Mouse (Mus musculus): ENCODE data around the gene Krtcap2. TPM values are rescaled to one million over a fixed set of nuclear protein-coding genes. Genes with fewer than 3 reads are reported as not detected.

The Krtcap2 gene
- total RNA-seq, 2 experiments from 2014 or later, result 66.6 to 78.8 TPM

DNA sequence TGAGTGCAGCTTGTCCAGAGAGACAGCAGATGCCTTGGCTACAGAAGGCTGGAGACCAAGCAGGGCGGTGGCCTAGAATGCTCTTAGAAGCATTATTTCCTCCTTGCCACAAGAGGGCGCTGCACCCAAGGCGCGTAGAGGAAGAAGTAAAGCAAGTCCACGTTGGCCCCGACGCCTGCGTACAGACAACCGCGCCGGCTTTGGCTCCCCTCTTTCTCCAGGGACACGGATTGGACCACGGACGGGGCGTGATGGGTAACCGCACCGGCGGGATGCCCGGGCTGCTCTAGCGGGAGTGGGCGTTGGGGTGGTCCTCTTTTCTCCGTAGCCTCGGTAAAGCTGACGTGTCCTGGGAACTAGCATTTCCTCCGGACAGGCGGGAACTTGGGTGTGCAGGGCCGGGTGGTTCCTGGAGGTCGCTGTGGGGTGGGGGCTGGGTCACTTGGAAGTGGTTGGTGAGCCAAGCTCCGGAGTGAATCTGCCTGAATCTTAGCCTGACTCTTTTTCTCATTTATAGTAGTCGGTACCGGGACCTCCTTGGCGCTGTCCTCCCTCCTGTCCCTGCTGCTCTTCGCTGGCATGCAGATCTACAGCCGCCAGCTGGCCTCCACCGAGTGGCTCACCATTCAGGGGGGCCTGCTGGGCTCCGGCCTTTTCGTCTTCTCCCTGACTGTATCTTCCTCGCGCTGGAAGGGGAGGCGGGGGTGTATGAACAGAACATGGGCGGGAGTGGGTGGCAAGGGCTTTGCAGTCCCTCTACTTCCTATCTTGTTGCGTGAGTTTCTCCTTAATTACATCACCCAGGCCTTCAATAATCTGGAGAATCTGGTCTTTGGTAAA, 715 bp downstream of the Krtcap2 start, which contains the start of gene Trim46:
TSS of gene Trim46 (minus strand) at position 49 of the 840 bp plus-strand sequence.
- peak; percentile 83 for DNase-seq

DNA sequence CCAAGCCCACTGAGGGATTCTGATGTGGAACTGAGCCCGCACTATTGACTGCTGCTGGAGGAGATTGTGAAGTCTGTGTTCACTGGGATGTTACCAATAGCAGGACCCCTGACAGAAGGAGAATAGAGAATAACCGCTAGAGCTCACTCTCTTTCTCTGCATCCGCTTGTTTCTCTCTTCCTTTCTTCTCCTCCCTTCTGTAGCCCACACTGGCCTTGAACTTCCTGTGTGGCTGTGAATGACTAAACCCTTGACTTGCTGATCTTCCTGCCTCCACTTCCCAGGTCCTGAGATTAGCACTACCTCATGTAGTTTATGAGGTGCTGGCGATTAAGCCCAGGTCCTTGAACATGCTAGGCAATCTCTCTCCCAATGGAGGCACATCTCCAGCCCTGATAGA, 1.7 kb downstream of the Krtcap2 start:
- DNase-seq, result no peak

- peak; percentile 58 for DNase-seq
These were observed 4.8 kb downstream of the Krtcap2 start for GRCm38 (mm10) chr3:89250435-89251040.

- peak; percentile 76 for DNase-seq
These were observed 5.7 kb downstream of the Krtcap2 start for GRCm38 (mm10) chr3:89251365-89251895.

GRCm38 (mm10) chr3:89254994-89255393, 9.2 kb downstream of the Krtcap2 start:
- no peak for DNase-seq

DNA sequence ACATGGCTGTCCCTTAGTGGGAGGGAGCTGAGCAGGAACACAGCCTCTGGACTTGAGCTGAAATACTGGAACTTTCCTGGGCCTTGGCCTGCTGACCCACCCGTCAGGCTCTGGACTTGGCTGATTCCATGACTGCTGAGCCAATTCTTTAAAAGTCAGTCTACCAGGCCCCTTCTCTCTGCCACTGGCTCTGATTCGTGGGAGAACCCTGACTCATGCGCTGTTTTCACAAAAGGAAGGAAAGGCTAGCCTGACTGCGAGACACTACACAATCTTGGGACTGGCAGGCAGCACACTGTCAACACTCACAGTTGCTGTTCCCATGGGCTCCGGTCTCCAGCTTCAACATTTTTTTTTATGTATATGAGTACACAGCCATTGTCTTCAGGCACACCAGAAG, 10.4 kb downstream of the Krtcap2 start:
- no peak for DNase-seq

DNA sequence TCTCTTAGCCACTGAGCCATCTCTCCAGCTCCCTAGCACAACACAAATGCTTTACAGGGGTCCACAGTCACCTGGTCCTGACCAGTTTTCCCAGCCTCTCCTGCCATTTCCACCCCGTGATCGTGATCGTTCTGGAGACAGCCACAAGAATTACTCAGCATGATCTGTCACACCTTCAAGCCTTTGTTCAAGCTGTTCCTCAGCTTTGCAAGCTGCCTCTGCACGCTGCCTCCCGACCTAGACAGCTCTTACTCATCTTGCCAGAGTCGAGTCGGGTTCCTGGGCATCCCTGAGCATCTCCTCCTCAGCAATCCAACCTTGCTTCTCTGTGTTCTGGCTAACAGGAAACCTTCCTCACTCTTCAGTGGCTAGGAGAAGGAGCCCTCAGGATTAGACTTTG, 13.3 kb downstream of the Krtcap2 start, which contains the start of gene Dpm3:
TSS of gene Dpm3 (plus strand) at position 283 of the 400 bp plus-strand sequence.
- DNase-seq, result no peak

DNA sequence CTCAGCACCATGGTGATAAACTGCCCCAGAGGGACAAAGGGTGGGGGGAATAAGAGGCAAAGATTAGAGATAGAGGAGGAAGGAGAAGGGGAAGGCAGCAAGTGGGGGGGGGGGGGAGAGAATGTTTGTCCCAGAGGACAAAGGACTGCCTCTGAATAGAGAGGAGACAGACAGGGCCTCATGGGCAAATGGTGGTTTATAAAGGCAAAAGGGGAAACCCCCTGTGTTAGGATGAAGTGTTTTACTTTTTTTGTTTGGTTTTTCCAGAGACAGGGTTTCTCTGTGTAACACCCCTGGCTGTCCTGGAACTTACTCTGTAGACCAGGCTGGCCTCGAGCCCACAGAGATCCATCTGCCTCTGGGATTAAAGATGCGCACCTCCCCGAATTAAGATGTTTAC, 14.4 kb downstream of the Krtcap2 start:
- DNase-seq, result no peak

GRCm38 (mm10) chr3:89262417-89262816, 16.7 kb downstream of the Krtcap2 start:
- no peak for DNase-seq

- peak; percentile 58 for DNase-seq
These were observed 20.7 kb downstream of the Krtcap2 start for GRCm38 (mm10) chr3:89266439-89266893.

DNA sequence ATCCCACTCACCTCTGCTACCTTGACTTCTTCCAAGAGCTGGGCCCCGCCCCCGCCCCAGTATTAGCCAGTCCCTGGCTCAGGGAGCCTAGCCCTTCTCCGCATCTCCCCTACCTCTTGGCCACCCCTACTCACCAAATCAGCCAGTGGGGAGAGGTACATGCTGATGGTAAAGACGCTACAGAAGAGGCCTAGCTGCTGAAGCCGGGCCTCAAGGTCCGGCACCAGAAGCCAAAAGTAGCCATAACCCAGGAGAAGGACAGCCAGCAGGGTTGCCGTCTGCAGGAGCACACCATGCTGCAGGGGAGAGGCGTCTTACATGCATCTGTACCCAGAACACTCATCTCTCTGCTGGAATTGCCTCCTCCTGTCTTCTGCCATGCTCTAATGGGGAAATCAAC, 23.1 kb downstream of the Krtcap2 start:
- no peak for DNase-seq

DNA sequence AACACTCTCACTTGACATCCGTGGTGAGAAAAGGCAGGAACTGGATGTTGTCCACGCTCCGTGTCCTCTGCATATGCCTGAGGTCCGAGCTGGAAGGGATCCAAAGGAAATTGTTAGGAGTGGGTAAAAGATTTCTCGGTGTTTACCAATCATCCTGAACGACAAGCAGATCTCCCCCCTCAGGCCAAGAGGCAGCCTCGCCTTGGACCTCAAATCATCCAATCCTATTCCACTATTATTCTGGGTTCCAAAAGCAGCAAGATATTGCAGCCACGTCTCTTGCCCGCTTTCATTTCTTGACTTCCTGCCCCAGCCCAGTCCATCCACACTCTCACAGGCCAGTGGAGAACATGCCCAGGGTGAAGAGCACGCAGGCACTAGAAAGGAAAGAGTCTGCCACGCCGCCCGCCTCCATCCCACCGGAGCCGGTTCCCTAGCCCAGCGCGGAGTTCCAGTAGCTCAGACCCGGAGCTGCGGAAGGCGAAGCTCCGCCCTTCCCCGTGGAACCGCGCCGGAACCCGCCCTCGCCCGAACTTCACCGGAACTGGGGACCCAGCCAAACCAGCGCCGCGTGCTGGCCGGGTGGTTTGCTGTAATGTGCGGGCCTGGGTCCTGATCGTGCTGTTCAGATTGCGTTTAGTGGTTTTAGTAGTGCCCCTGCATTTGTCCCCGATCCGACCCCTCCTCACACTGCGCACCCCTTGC, 24.4 kb downstream of the Krtcap2 start, which contains the start of gene Slc50a1:
TSS of gene Slc50a1 (minus strand) at position 520 of the 705 bp plus-strand sequence.
- peak; percentile 86 for DNase-seq

GRCm38 (mm10) chr3:89270891-89271290, 25.1 kb downstream of the Krtcap2 start:
- DNase-seq, result peak; percentile 39

DNA sequence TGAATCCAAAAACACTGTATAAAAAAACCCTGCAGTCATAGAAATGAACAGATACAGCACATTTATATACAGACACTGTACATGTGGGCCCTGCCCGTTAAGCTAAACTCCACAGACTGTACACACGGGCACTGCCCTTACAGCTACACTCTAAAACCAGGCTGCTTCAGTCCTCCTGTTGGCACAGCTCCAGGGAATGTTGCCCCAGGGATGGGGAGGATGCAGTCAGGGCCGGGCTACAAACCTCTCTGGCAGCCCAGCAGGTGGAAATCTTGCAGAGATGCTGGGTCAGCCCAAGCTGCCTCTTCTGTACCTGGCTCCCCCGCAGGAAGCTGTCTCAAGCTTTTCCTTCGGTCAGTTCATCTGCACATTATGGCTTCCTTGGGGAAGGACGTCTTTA, 26.0 kb downstream of the Krtcap2 start:
- DNase-seq, result no peak

DNA sequence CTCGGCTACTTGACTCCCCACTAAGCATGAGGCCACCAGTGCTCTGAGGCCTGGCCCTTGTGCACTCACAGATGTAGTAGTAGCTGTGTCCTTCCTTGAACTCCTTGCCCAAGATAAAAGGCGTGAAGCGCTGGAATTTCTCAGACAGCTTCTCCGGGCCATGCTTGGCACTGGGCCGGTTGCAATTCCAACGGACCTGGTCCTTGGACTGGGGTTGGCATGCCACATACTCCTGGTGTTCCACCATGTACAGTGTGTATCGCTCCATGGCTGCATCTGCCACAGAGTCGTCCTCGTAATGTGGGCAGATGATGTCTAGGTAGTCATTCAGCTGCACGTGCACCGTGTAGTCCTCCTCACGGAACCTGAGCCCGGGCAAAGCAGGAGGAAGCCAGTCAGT, 30.3 kb downstream of the Krtcap2 start:
- DNase-seq, result no peak

GRCm38 (mm10) chr3:89277281-89278021, 31.7 kb downstream of the Krtcap2 start:
- peak; percentile 74 for DNase-seq

GRCm38 (mm10) chr3:89278107-89278506, 32.3 kb downstream of the Krtcap2 start:
- DNase-seq, result peak; percentile 65

GRCm38 (mm10) chr3:89278643-89279042, 32.9 kb downstream of the Krtcap2 start:
- DNase-seq, result no peak

- DNase-seq, result peak; percentile 88
These were observed 33.6 kb downstream of the Krtcap2 start for GRCm38 (mm10) chr3:89279153-89279890.

DNA sequence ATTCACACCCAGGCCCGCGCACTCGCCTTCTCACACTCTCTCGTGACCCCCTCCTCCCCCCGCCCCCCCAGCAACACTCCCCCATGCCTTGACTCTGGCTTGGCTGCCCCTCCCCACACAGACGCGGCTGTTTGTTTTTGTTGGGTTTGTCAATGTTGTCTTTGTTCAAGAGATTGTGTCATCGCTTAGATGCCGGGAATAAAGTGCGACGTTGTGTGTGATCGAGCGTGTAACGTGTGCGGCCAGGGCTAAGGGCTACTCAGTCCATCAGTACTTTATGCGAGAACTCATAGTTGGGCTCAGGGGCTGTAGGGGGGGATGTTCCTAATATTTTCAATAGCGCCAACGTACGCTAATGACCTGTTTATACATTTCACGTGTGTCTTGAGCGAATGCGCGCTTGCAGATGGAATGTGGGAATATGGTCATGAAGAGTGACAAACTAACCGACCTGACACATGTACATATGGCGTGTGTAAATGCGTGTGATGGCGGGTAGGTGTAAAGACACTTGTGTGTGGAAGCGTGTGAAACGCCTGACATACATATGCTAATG, 34.4 kb downstream of the Krtcap2 start:
- no peak for DNase-seq
